Mouse (Mus musculus): ENCODE measurements around the gene Dgka.
"Not testable (repeated sequence)": the region's sequence is repeated elsewhere in the genome, so short reads cannot be mapped to it uniquely, and the experiment has no call there.

The Dgka gene

GRCm38 (mm10) chr10:128731992-128732391 is 12.7 kb downstream of the Dgka start:
- in situ Hi-C loops (cut with MseI, MboI) = no loop called here

GRCm38 (mm10) chr10:128731002-128731433 is 13.6 kb downstream of the Dgka start:
- in situ Hi-C loops (cut with MseI, MboI) = no loop called here

- in situ Hi-C loops (cut with MseI, MboI) = no loop called here
Measured at GRCm38 (mm10) chr10:128728059-128728458, 16.6 kb downstream of the Dgka start.

GRCm38 (mm10) chr10:128725466-128725865 is 19.2 kb downstream of the Dgka start:
- in situ Hi-C loops (cut with MseI, MboI) = not testable (repeated sequence)

GRCm38 (mm10) chr10:128715559-128716537 is 28.8 kb downstream of the Dgka start:
- in situ Hi-C loops (cut with MseI, MboI) = no loop called here

GRCm38 (mm10) chr10:128711318-128711717 is 33.3 kb downstream of the Dgka start:
- in situ Hi-C loops (cut with MseI, MboI) = not testable (repeated sequence)

GRCm38 (mm10) chr10:128705317-128705693 is 39.4 kb downstream of the Dgka start:
- in situ Hi-C loops (cut with MseI, MboI) = no loop called here

GRCm38 (mm10) chr10:128704491-128705316 is 40.0 kb downstream of the Dgka start, which contains the start of gene Cdk2:
TSS of gene Cdk2 (minus strand) at chr10:128705031.
- in situ Hi-C loops (cut with MseI, MboI) = no loop called here

GRCm38 (mm10) chr10:128703895-128704294 is 40.8 kb downstream of the Dgka start, which contains the start of gene Pmel:
TSS of gene Pmel (plus strand) at chr10:128704195.
- in situ Hi-C loops (cut with MseI, MboI) = no loop called here

GRCm38 (mm10) chr10:128702328-128703007 is 42.2 kb downstream of the Dgka start:
- in situ Hi-C loops (cut with MseI, MboI) = no loop called here

GRCm38 (mm10) chr10:128700712-128701111 is 43.9 kb downstream of the Dgka start:
- in situ Hi-C loops (cut with MseI, MboI) = no loop called here

- in situ Hi-C loops (cut with MseI, MboI) = no loop called here
Measured at GRCm38 (mm10) chr10:128699611-128700010, 45.0 kb downstream of the Dgka start.

- in situ Hi-C loops (cut with MseI, MboI) = no loop called here
Measured at GRCm38 (mm10) chr10:128699006-128699405, 45.6 kb downstream of the Dgka start.

GRCm38 (mm10) chr10:128697072-128697725 is 47.5 kb downstream of the Dgka start:
- in situ Hi-C loops (cut with MseI, MboI) = no loop called here

- in situ Hi-C loops (cut with MseI, MboI) = no loop called here
Measured at GRCm38 (mm10) chr10:128695992-128696807, 48.5 kb downstream of the Dgka start, which contains the start of gene Rab5b. TSS of gene Rab5b (minus strand) at chr10:128696264.

- in situ Hi-C loops (cut with MseI, MboI) = no loop called here
Measured at GRCm38 (mm10) chr10:128695411-128695991, 49.2 kb downstream of the Dgka start.

GRCm38 (mm10) chr10:128674469-128675008 is 70.1 kb downstream of the Dgka start:
- in situ Hi-C loops (cut with MseI, MboI) = loop anchor here in 1 of 2 experiments (10.0 kb wide), 1 partner anchor 50 kb away; the partner anchor contains the start of gene Rps26

GRCm38 (mm10) chr10:128673763-128674468 is 70.7 kb downstream of the Dgka start, which contains the start of gene Suox:
TSS of gene Suox (minus strand) at chr10:128674073.
- in situ Hi-C loops (cut with MseI, MboI) = loop anchor here in 1 of 2 experiments (10.0 kb wide), 1 partner anchor 49 kb away; the partner anchor contains the start of gene Rps26

Data from mouse trophoblast stem cell (cell line).